Mouse (Mus musculus): ENCODE results near the gene Asb14. TPM values are rescaled to one million over a fixed set of nuclear protein-coding genes. Genes with fewer than 3 reads are reported as not detected.
A peak's percentile ranks its signal among the peaks of the same experiment; 100 is the strongest.
"Not testable (repeated sequence)": the region's sequence is repeated elsewhere in the genome, so short reads cannot be mapped to it uniquely, and the experiment has no call there.

Asb14 gene
- 1 to 10 TPM in 1 of 2 experiments, under 1 TPM in 1; 0.45 to 4.8 TPM for total RNA-seq (2021)
- long read RNA-seq, experiment 1 = 0 reads
- long read RNA-seq, experiment 2, partial matches to known transcripts = 0 of 1 reads
- long read RNA-seq, experiment 2, other reads (novel, unspliced or antisense) = 1 of 1 reads

- no peak for DNase-seq
These were observed at the start of gene Asb14 for GRCm38 (mm10) chr14:26894392-26894791. Gene Asb14, plus strand, starts transcription at chr14:26894557.

- DNase-seq = no peak
These were observed 41.3 kb upstream of the Asb14 start for GRCm38 (mm10) chr14:26853053-26853452.

GRCm38 (mm10) chr14:26854066-26854465 is 40.3 kb upstream of the Asb14 start:
- no peak for DNase-seq

GRCm38 (mm10) chr14:26858364-26858763 is 36.0 kb upstream of the Asb14 start:
- peak; percentile 23 for DNase-seq

GRCm38 (mm10) chr14:26859024-26859423 is 35.3 kb upstream of the Asb14 start:
- no peak for DNase-seq

- DNase-seq = no peak
These were observed 27.0 kb upstream of the Asb14 start for GRCm38 (mm10) chr14:26867356-26867755.

- no peak for DNase-seq
These were observed 26.1 kb upstream of the Asb14 start for GRCm38 (mm10) chr14:26868299-26868698.

- no peak for DNase-seq
These were observed 15.6 kb upstream of the Asb14 start for GRCm38 (mm10) chr14:26878756-26879155.

GRCm38 (mm10) chr14:26879976-26880375 is 14.4 kb upstream of the Asb14 start:
- no peak for DNase-seq

- no peak for DNase-seq
These were observed 12.7 kb upstream of the Asb14 start for GRCm38 (mm10) chr14:26881700-26882099.

- DNase-seq = no peak
These were observed 7.1 kb upstream of the Asb14 start for GRCm38 (mm10) chr14:26887244-26887643.

- DNase-seq = no peak
These were observed 3.6 kb upstream of the Asb14 start for GRCm38 (mm10) chr14:26890777-26891176.

GRCm38 (mm10) chr14:26899490-26899889 is 5.1 kb downstream of the Asb14 start:
- no peak for DNase-seq

- DNase-seq = no peak
These were observed 6.5 kb downstream of the Asb14 start for GRCm38 (mm10) chr14:26900893-26901292.

- no peak for DNase-seq
These were observed 13.0 kb downstream of the Asb14 start for GRCm38 (mm10) chr14:26907401-26907800.

- not testable (repeated sequence) for DNase-seq
These were observed 16.1 kb downstream of the Asb14 start for GRCm38 (mm10) chr14:26910461-26910860.

- DNase-seq = no peak
These were observed 16.8 kb downstream of the Asb14 start for GRCm38 (mm10) chr14:26911201-26911600.

GRCm38 (mm10) chr14:26911826-26912225 is 17.5 kb downstream of the Asb14 start:
- DNase-seq = no peak

- no peak for DNase-seq
These were observed 19.4 kb downstream of the Asb14 start for GRCm38 (mm10) chr14:26913681-26914268.

GRCm38 (mm10) chr14:26919310-26919709 is 25.0 kb downstream of the Asb14 start:
- DNase-seq = no peak

- no peak for DNase-seq
These were observed 29.5 kb downstream of the Asb14 start for GRCm38 (mm10) chr14:26923702-26924421.

- DNase-seq = no peak
These were observed 40.5 kb downstream of the Asb14 start for GRCm38 (mm10) chr14:26934891-26935290.

GRCm38 (mm10) chr14:26935558-26935957 is 41.2 kb downstream of the Asb14 start:
- no peak for DNase-seq

- DNase-seq = not testable (repeated sequence)
These were observed 61.8 kb downstream of the Asb14 start for GRCm38 (mm10) chr14:26956139-26956538.
